Mouse (Mus musculus) CH12.LX (cell line): ENCODE data around the gene Ncor2. TPM values are rescaled to one million over a fixed set of nuclear protein-coding genes. Genes with fewer than 3 reads are reported as not detected.

Source experiments
- DNase-seq: peaks from one replicate; pipeline ENCODE4 v3.0.0-alpha.2; 2013; ENCODE audit errors: extremely low read depth
- H3K27ac ChIP-seq: 2 replicates; pipeline ENCODE4 v1.5.1; 2012; ENCODE audit warnings: low read depth, mild to moderate bottlenecking, control low read depth, moderate library complexity; ENCODE audit not compliant: insufficient read depth
- H3K27me3 ChIP-seq: replicated peaks from 2 replicates; pipeline ENCODE3; 2012; ENCODE audit warnings: inconsistent platforms
- H3K36me3 ChIP-seq, 2 experiments: replicated peaks in 1 of 2; 2 replicates each; pipeline versions ENCODE3 to v1.6.1; 2012; ENCODE audit warnings: inconsistent platforms in 1 of 2, low read length in 1 of 2, mild to moderate bottlenecking in 1 of 2, mixed read lengths in 1 of 2, moderate library complexity in 1 of 2; ENCODE audit not compliant: control insufficient read depth in 1 of 2, insufficient read depth in 1 of 2
- H3K4me1 ChIP-seq, 2 experiments: 2 replicates each; pipeline ENCODE4 v1.6.1; 2012; ENCODE audit warnings: inconsistent platforms in 1 of 2, moderate library complexity in 1 of 2; ENCODE audit not compliant: insufficient read depth in 2 of 2, control insufficient read depth in 1 of 2
- H3K4me2 ChIP-seq: 2 replicates; pipeline ENCODE4 v1.6.1; 2012; ENCODE audit warnings: low read depth, mild to moderate bottlenecking, control low read depth; ENCODE audit not compliant: poor library complexity, insufficient read depth, severe bottlenecking
- H3K4me3 ChIP-seq, 3 experiments: fragments of 150-350 bp in 1 of 3; sonication (generic) in 1 of 3; replicated peaks in 1 of 3; 2 replicates each; pipeline versions ENCODE3 to v1.5.1; 2011 to 2012; ENCODE audit warnings: low read depth in 2 of 3, low read length in 2 of 3, mild to moderate bottlenecking in 2 of 3, moderate library complexity in 2 of 3, control low read depth in 1 of 3, improper control_type of control experiment in 1 of 3, inconsistent platforms in 1 of 3, mixed read lengths in 1 of 3; ENCODE audit not compliant: poor library complexity in 1 of 3
- H3K79me2 ChIP-seq: replicated peaks from 2 replicates; pipeline ENCODE4 v1.6.1; 2012; ENCODE audit warnings: mild to moderate bottlenecking, moderate library complexity; ENCODE audit not compliant: control insufficient read depth, poor library complexity, insufficient read depth, severe bottlenecking; ENCODE audit errors: extremely low read depth
- H3K9ac ChIP-seq: 2 replicates; pipeline ENCODE4 v1.6.1; 2012; ENCODE audit warnings: low read depth, mild to moderate bottlenecking, control low read depth, moderate library complexity; ENCODE audit not compliant: insufficient read depth
- H3K9me3 ChIP-seq: replicated peaks from 2 replicates; pipeline ENCODE3; 2012; ENCODE audit warnings: low read length, inconsistent platforms, mixed read lengths
- BHLHE40 ChIP-seq: IDR thresholded peaks from 2 replicates; pipeline ENCODE4 v1.6.1; 2011; ENCODE audit warnings: mild to moderate bottlenecking, low read depth, low read length, improper control_type of control experiment
- CHD1 ChIP-seq: IDR thresholded peaks from 2 replicates; pipeline ENCODE4 v1.6.1; 2012; ENCODE audit warnings: low read depth, low read length, improper control_type of control experiment, inconsistent platforms
- ELF1 ChIP-seq: IDR thresholded peaks from 2 replicates; pipeline ENCODE4 v1.6.1; 2014; ENCODE audit warnings: low read depth, mild to moderate bottlenecking, inconsistent platforms, low read length, improper control_type of control experiment
- EP300 ChIP-seq: IDR thresholded peaks from 2 replicates; pipeline ENCODE4 v1.6.1; 2011; ENCODE audit warnings: low read length, improper control_type of control experiment
- HCFC1 ChIP-seq: IDR thresholded peaks from 2 replicates; pipeline ENCODE4 v1.6.1; 2012; ENCODE audit warnings: low read depth, mild to moderate bottlenecking, inconsistent platforms, low read length, improper control_type of control experiment
- IRF4 ChIP-seq: IDR thresholded peaks from 2 replicates; pipeline ENCODE4 v1.6.1; 2014; ENCODE audit warnings: low read depth, mild to moderate bottlenecking, inconsistent platforms, low read length, improper control_type of control experiment
- JUN ChIP-seq: IDR thresholded peaks from 2 replicates; pipeline ENCODE4 v1.6.1; 2011; ENCODE audit warnings: low read depth, mild to moderate bottlenecking, low read length, improper control_type of control experiment, moderate library complexity; ENCODE audit not compliant: insufficient read depth
- JUND ChIP-seq: conservative IDR thresholded peaks from 2 replicates; pipeline ENCODE4 v1.6.1; 2011; ENCODE audit warnings: low read depth, low read length, improper control_type of control experiment
- MEF2A ChIP-seq: IDR thresholded peaks from 2 replicates; pipeline ENCODE4 v1.6.1; 2014; ENCODE audit warnings: low read depth, mild to moderate bottlenecking, inconsistent platforms, low read length, improper control_type of control experiment, borderline replicate concordance
- MXI1 ChIP-seq: IDR thresholded peaks from 2 replicates; pipeline ENCODE4 v1.6.1; 2011; ENCODE audit warnings: mild to moderate bottlenecking, low read depth, low read length, improper control_type of control experiment
- MYC ChIP-seq: IDR thresholded peaks from 2 replicates; pipeline ENCODE4 v1.6.1; 2011; ENCODE audit warnings: low read depth, mild to moderate bottlenecking, improper control_type of control experiment, low read length
- NELFE ChIP-seq: IDR thresholded peaks from 2 replicates; pipeline ENCODE4 v1.6.1; 2011; ENCODE audit warnings: low read depth, low read length, improper control_type of control experiment
- NRF1 ChIP-seq: IDR thresholded peaks from 2 replicates; pipeline ENCODE4 v1.6.1; 2014; ENCODE audit warnings: low read depth, mild to moderate bottlenecking, inconsistent platforms, low read length, improper control_type of control experiment, moderate library complexity
- RAD21 ChIP-seq: IDR thresholded peaks from 2 replicates; pipeline ENCODE4 v1.6.1; 2011; ENCODE audit warnings: low read depth, mild to moderate bottlenecking, low read length, improper control_type of control experiment, moderate library complexity
- TCF12 ChIP-seq: IDR thresholded peaks from 2 replicates; pipeline ENCODE4 v1.6.1; 2014; ENCODE audit warnings: low read depth, mild to moderate bottlenecking, inconsistent platforms, low read length, improper control_type of control experiment
- UBTF ChIP-seq: IDR thresholded peaks from 2 replicates; pipeline ENCODE4 v1.6.1; 2012; ENCODE audit warnings: low read depth, mild to moderate bottlenecking, inconsistent platforms, low read length, improper control_type of control experiment, moderate library complexity
- USF1 ChIP-seq: IDR thresholded peaks from 2 replicates; pipeline ENCODE4 v1.6.1; 2014; ENCODE audit warnings: low read depth, mild to moderate bottlenecking, inconsistent platforms, low read length, improper control_type of control experiment
- USF2 ChIP-seq: conservative IDR thresholded peaks from 2 replicates; pipeline ENCODE4 v1.6.1; 2011; ENCODE audit warnings: low read depth, low read length, improper control_type of control experiment
- ZMIZ1 ChIP-seq: IDR thresholded peaks from 2 replicates; pipeline ENCODE4 v1.6.1; 2012; ENCODE audit warnings: low read depth, mild to moderate bottlenecking, inconsistent platforms, low read length, improper control_type of control experiment
- dilution Hi-C: fragments of 300-500 bp; cut with MboI; formaldehyde crosslinking; loops from 2 replicates; pipeline ENCODE4 v1.14.3; 2020; ENCODE audit warnings: low sequenced_read_pairs; ENCODE audit not compliant: extremely low pct_unique_long_range_greater_than_20kb, extremely low pct_ligation_motif_present
- in situ Hi-C: fragments of 300-500 bp; cut with MboI; formaldehyde crosslinking; loops from 3 replicates; pipeline ENCODE4 v1.14.3; 2019; ENCODE audit warnings: low sequenced_read_pairs, low pct_ligation_motif_present, low pct_unique_long_range_greater_than_20kb, mixed read lengths
- polyA plus RNA-seq: library from polyadenylated mRNA; unstranded; fragments of >175 nt; gene quantifications from 2 replicates; pipeline ENCODE4 v1.2.1, GENCODE M21; 2012; ENCODE audit warnings: low read depth; ENCODE audit not compliant: insufficient read length
- total RNA-seq, 2 experiments: library from RNA; depleted of rRNA; stranded (reverse); fragments of 300-350 nt in 1 of 2; fragments of >200 nt in 1 of 2; gene quantifications; 2 replicates each; pipeline ENCODE4 v1.2.3; 2012 to 2014

Ncor2 gene
- total and polyA plus RNA-seq, 3 experiments = 3.9 to 44.7 (median 10.8) TPM

DNA sequence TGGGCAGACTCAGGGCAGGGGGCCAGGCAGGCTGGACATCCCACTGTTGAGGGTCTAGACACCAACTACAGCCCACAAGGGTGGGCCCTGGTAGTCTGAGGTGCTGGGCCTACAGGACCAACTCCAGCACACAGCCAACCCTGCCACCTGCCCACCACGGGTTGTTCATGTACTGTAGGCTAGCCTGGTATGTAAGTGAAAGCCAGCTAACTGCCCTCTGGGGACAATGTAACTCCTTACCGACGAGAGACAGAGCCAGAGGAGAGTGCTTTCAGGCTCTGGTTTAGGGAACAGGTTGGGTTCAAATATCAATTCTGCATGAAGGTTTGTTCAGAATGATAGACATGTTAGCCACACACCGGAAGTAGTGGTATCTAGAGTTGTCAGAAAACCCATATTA, 98.7 kb downstream of the Ncor2 start:
- no peaks in the 10 kb centered on the region for H3K9me3 ChIP-seq
- dilution Hi-C loops = no loop called here
- in situ Hi-C loops = no loop called here

DNA sequence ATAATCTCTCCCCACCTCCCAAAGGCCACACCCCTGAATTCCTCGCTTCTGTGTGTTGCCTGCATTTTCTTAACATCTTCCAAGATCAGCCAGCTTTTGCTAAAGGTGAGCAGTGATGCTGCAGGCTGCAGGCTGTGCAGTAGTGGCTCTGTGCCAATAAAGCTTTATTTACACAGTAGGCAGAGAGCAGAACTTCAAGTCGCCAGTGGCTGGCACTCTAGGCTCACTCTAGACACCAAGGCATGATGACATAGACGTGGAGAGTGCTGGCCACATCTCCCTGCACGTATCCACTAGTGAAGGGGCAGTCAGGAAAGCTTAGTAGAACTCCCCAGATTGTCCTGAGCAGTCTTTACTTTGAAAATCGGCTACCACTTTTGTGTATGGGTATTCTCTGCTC, 100.8 kb downstream of the Ncor2 start:
- Histone ChIP-seq H3K36me3 (peaks cover 31 to 88% of the 10 kb centered on the region in 2 experiments), H3K4me3 (no peak overlapping the region), H3K9me3 (no peaks in the 10 kb centered on the region), H3K4me2 (no peak overlapping the region), H3K27me3 (no peaks in the 10 kb centered on the region), H3K9ac (no peak overlapping the region), H3K4me1 (peaks cover 36 to 53% of the 10 kb centered on the region in 2 experiments), H3K27ac (no peak overlapping the region), H3K79me2 (no peaks in the 10 kb centered on the region)
- dilution Hi-C loops = no loop called here
- in situ Hi-C loops = no loop called here
- DNase-seq = no peak
- TF ChIP-seq MEF2A = no peak
- no peak for TF ChIP-seq MXI1
- no peak for TF ChIP-seq JUND
- TF ChIP-seq IRF4 = no peak
- TF ChIP-seq TCF12 = no peak
- TF ChIP-seq HCFC1 = no peak
- no peak for TF ChIP-seq JUN
- TF ChIP-seq EP300 = no peak
- no peak for TF ChIP-seq RAD21
- no peak for TF ChIP-seq USF2
- no peak for TF ChIP-seq CHD1
- no peak for TF ChIP-seq MYC
- no peak for TF ChIP-seq USF1
- no peak for TF ChIP-seq BHLHE40

More for the DNA sequence above, 98.7 kb downstream of the Ncor2 start:
- no peaks in the 10 kb centered on the region for H3K79me2 ChIP-seq
- no peak overlapping the region for H3K4me3 ChIP-seq
- no peak for TF ChIP-seq IRF4
- TF ChIP-seq HCFC1 = no peak
- TF ChIP-seq NRF1 = no peak
- TF ChIP-seq JUND = no peak
- no peak for TF ChIP-seq ELF1
- no peak for TF ChIP-seq UBTF
- no peak for TF ChIP-seq TCF12
- TF ChIP-seq ZMIZ1 = no peak
- no peak for TF ChIP-seq NELFE
- H3K27me3 ChIP-seq = no peaks in the 10 kb centered on the region
- no peak for DNase-seq
- H3K27ac ChIP-seq = no peak overlapping the region
- peaks cover 19 to 31% of the 10 kb centered on the region in 2 experiments for H3K4me1 ChIP-seq
- no peak overlapping the region for H3K4me2 ChIP-seq
- H3K9ac ChIP-seq = no peak overlapping the region
- H3K36me3 ChIP-seq = peaks cover 49 to 89% of the 10 kb centered on the region in 2 experiments
